Mouse (Mus musculus): ENCODE data around the gene Atp23. TPM values are rescaled to one million over a fixed set of nuclear protein-coding genes. Genes with fewer than 3 reads are reported as not detected.

Gene Atp23
- polyA plus RNA-seq, 1 experiment from 2014 or later: 14.8 TPM

DNA sequence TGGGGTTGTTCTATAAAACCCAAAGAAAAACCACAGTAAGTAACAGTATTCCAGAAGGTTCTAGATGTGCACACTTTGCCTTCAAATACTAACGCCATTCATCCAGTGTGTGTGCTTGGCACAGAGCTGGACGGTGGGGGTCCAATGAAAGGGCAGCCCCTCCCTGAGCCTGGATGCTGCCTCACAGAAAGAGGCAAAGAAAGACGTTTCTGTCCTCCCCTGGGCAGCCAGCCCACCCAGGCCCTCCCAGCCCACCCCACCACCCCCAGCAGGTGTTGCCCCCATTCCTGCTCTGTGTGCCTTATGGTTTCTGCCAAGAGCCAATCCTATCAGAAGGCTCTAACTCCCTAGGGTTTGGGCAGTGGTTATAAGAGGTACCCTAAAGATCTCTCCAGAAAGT is 28.4 kb upstream of the Atp23 start:
- Histone ChIP-seq H3K4me1 (peaks cover 51% of the 10 kb centered on the region), H3K36me3 (no peaks in the 10 kb centered on the region), H3K9ac (no peak overlapping the region), H3K4me3 (no peak overlapping the region), H3K4me2 (replicated peaks) (0 out of 2 replicates have a peak overlapping the region, but pooled peaks have one; percentile 97), H3K9me3 (replicated peaks) (no peaks in the 10 kb centered on the region), H3K27me3 (peaks cover 47% of the 10 kb centered on the region), H3K27ac (no peak overlapping the region)
- no peak for ATAC-seq (ENCODE audit: low FRiP score)
- 27% methylated on average over 3 of the region's 3 CpGs for WGBS

DNA sequence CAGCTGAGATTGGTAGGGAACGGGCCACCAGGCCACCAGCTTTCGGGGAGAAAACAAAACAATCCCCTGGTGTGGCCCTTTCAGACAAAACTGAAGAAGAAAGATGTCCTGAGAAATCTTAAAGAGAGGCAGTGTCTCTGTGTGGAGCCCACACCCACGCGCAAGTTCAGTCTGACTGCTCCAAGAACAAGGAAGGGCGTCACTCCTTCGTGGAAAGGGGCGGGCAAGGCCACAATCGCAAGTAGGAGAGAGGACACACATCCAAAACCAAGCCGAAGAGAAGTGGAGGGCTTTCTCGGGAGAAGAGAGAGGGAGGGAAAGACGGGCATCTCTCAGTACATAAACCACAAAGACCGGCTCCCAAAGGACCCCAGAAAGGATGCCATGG is 27.7 kb upstream of the Atp23 start:
- Histone ChIP-seq H3K27ac (no peak overlapping the region), H3K9ac (peak overlapping the region; percentile 78; the same call in 1 of the 2 replicates), H3K27me3 (peaks cover 47% of the 10 kb centered on the region), H3K9me3 (replicated peaks) (no peaks in the 10 kb centered on the region), H3K4me1 (peaks cover 51% of the 10 kb centered on the region), H3K36me3 (no peaks in the 10 kb centered on the region), H3K4me2 (replicated peaks) (peak overlapping the region; percentile 97), H3K4me3 (peak overlapping the region; percentile 52)
- ATAC-seq (ENCODE audit: low FRiP score): no peak; the same call in 1 of the 2 replicates
- 17% methylated on average over 12 of the region's 12 CpGs for WGBS

DNA sequence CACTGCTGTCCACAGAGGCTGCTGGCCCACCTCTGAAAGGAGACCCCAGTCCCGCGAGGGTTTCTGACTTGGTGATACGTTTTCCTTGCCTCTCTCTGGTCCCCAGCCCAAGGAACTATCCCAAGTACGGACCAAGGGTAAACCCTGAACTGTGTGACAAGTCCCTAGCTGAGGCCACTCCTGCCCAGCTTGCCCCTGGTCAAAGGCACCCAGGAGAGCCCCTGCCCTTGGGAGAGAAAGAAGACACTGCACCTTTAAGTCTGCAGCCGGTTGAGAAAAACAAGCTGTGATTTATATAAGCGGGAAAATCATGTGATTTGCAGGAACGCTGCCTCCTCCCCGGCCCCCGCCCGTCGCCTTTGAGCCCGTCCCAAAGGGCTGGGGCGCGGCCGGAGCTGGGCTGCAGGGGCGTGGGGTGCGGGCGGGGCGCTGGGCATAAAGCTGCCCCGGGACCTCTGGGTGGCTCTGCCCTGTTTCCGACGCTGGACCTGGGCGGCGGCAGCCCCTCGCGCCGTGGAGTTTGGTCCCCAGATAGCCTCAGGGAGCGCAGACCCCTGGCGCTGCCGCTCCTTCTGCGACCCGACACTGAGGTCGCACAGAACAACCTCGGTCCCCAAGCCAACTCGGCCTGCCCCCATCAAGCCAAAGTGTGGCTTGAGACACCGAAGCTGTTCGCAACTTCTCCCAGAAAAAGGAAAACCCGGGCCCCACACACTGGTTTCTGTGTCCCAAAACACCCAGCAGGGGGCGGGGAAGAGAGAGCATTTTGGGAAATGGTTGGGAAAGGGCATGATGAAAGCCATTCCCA is 27.1 kb upstream of the Atp23 start:
- H3K4me1 ChIP-seq: peaks cover 51% of the 10 kb centered on the region

DNA sequence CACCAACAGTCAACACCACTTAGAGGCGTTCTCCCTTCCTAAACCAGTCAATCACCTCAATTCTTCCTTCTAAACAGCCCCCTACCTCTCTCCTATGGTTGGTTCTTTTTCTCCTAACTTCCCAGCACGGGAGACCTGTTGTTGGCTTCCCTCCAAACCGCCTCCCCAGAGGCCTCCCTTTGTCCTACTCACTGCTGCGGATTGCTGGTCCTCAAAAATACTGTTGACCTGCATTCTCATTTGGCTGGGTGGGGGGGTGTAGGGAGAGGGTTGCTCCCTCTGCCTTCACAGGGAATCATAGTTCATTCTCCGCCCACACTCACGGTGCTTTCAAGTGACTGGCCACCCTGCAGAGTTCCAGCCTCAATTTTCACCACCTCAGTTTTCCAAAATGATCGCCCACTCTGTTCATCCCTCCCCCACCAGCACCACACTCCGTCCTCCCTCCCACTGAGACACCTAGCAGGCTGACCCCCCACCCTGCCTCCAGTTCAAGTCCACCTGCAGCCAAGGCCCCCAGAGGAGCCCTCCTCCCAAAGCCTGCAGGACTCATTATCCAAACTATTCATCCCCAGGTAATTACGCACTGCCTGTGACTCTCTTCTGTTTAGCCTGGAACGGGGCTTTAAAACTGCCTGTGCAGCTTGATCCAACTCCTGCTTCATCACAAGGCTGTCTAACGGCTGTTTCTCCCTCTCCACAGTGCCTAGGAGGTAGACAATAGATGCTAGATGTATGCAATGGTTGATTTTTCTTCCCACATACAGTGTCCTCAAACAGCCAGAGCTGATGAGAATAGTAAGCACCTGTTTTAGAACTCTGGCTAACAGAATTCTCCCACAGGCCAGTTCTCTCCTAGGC is 26.2 kb upstream of the Atp23 start:
- Histone ChIP-seq H3K9ac (peak overlapping the region; percentile 78; the same call in 1 of the 2 replicates), H3K9me3 (replicated peaks) (no peaks in the 10 kb centered on the region), H3K4me3 (peak overlapping the region; percentile 52; the same call in 1 of the 2 replicates), H3K4me2 (replicated peaks) (peak overlapping the region; percentile 97), H3K36me3 (no peaks in the 10 kb centered on the region), H3K4me1 (peaks cover 51% of the 10 kb centered on the region), H3K27me3 (peaks cover 47% of the 10 kb centered on the region), H3K27ac (no peak overlapping the region)
- 14% methylated on average over 11 of the region's 11 CpGs for WGBS
- ATAC-seq (ENCODE audit: low FRiP score): peak; percentile 29; the same call in 1 of the 2 replicates

More for the DNA sequence above, 27.1 kb upstream of the Atp23 start:
- no peaks in the 10 kb centered on the region for H3K36me3 ChIP-seq
- H3K9me3 ChIP-seq (replicated peaks): no peaks in the 10 kb centered on the region
- peak overlapping the region; percentile 97 for H3K4me2 ChIP-seq (replicated peaks)
- peak overlapping the region; percentile 78 for H3K9ac ChIP-seq
- no peak overlapping the region for H3K27ac ChIP-seq
- peaks cover 47% of the 10 kb centered on the region for H3K27me3 ChIP-seq
- under 1% methylated on average over 39 of the region's 39 CpGs for WGBS
- peak; percentile 44 for ATAC-seq (ENCODE audit: low FRiP score)
- peak overlapping the region; percentile 52 for H3K4me3 ChIP-seq

DNA sequence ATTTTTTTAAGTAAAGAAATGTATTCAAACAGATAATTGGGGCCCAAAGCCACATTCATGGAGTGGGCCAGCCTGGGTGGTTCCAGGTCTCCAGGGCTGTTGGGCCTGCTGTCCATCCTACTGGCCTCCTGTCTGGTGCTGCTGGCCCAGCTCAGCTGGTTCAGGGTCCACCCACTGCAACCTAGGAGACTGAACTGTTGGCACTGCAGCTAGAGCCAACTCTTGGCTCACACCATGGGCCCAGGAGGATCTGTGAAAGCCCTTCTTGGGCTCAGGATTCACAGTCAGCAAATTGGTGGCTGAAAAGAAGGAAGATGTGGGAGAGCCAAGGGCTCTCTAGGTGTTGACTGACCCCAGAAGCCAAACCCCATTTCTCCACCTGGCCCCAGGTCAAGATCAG is 24.2 kb upstream of the Atp23 start:
- no peak overlapping the region for H3K4me2 ChIP-seq (replicated peaks)
- ATAC-seq (ENCODE audit: low FRiP score): no peak
- H3K9me3 ChIP-seq (replicated peaks): no peaks in the 10 kb centered on the region; the same call in 1 of the 2 replicates
- no peak overlapping the region for H3K4me3 ChIP-seq
- H3K36me3 ChIP-seq: no peaks in the 10 kb centered on the region
- peaks cover 38% of the 10 kb centered on the region for H3K4me1 ChIP-seq
- H3K27me3 ChIP-seq: peaks cover 47% of the 10 kb centered on the region
- no peak overlapping the region for H3K27ac ChIP-seq
- H3K9ac ChIP-seq: no peak overlapping the region

DNA sequence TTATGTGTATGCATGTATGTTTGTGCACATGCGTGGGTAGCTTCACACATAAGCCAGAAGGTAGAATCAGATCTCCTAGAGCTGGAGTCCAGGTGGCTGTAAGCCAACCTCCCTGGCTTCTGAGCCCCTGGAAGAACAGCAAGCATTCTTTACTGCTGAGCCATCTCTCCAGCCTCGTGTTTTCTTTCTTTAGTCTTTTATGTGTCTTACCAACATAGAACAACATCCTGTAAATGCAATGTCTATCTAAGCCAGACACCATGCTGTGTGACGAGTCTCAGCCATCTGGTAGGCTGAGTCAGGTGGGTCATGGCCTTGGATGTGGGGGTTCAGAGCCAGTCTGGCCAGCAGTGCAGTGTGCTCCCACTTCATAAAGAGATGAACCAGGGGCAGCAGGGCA is 22.9 kb upstream of the Atp23 start:
- Histone ChIP-seq H3K36me3 (no peaks in the 10 kb centered on the region), H3K27me3 (peaks cover 37% of the 10 kb centered on the region), H3K4me1 (peaks cover 25% of the 10 kb centered on the region), H3K27ac (no peak overlapping the region), H3K4me2 (replicated peaks) (no peak overlapping the region), H3K9me3 (replicated peaks) (peaks cover 5% of the 10 kb centered on the region), H3K9ac (no peak overlapping the region), H3K4me3 (no peak overlapping the region)
- no peak for ATAC-seq (ENCODE audit: low FRiP score)
- WGBS: 60% methylated on average over 3 of the region's 3 CpGs

DNA sequence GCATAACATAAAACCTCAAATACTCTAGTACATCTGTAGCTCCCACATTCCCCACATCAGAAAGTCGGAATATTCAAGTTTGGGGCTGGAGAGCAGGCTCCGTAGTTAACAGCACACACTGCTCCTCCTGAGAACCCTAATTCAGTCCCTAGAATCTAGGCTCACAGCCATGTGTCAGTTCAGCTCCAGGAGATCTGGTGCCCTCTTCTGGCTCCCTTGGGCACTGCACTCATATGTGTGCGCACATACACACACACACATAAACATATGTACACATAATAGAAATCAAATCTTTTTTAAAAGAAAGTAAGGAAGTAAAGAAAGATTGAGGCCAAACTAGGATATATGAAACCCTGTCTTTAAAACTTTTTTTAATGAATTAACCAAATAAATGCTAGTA is 19.1 kb upstream of the Atp23 start:
- ATAC-seq (ENCODE audit: low FRiP score): no peak
- Histone ChIP-seq H3K9ac (no peak overlapping the region), H3K9me3 (replicated peaks) (peaks cover 5% of the 10 kb centered on the region), H3K27me3 (peaks cover 5% of the 10 kb centered on the region), H3K36me3 (no peaks in the 10 kb centered on the region), H3K4me3 (no peak overlapping the region), H3K4me2 (replicated peaks) (no peak overlapping the region), H3K27ac (no peak overlapping the region), H3K4me1 (no peaks in the 10 kb centered on the region)
- 97% methylated on average over 3 of the region's 3 CpGs for WGBS

DNA sequence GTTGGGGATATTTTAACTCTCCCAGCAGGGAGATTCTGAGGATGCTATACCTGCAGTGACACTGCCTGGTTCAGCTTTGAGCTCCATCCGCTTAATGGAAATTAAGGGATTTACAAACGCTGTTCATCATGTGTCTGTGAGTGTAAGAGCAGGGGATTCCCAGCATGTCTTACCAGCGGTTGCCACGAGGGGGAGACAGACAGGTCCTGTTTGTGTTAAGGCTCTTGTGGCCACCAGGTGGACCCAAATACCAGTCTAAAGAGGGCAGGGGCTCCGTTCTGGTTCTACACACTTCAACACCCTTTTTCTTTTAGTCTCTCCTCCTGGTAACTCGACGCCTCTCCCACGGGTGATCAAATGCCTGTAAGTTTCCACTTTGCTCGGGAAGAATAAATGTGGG is 17.9 kb upstream of the Atp23 start:
- no peak overlapping the region for H3K4me3 ChIP-seq
- H3K9me3 ChIP-seq (replicated peaks): peaks cover 5% of the 10 kb centered on the region
- H3K27ac ChIP-seq: no peak overlapping the region
- H3K27me3 ChIP-seq: peaks cover 5% of the 10 kb centered on the region; the same call in 1 of the 2 replicates
- H3K36me3 ChIP-seq: no peaks in the 10 kb centered on the region
- H3K4me1 ChIP-seq: no peaks in the 10 kb centered on the region
- H3K4me2 ChIP-seq (replicated peaks): no peak overlapping the region
- H3K9ac ChIP-seq: no peak overlapping the region
- WGBS: 5% methylated on average over 9 of the region's 9 CpGs
- ATAC-seq (ENCODE audit: low FRiP score): peak; percentile 70

DNA sequence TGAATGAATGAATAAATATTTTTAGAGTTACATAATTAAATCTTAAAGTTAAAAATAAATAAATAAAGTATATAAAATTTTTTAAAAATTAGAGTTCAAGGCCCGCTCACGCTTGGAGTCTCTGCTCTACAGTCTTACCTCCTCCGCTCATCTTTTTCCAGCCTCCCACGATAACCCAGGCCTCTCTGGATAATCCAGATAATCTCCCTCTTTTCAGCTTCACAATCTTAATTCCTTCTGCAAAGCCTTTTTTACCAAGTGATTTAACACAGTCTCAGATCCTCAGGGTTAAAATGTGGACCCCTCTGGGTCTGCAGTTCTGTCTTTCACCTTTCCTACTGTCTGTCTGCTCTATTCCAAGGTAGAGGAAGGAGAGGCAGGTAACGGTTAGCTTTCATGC is 13.1 kb upstream of the Atp23 start:
- no peak overlapping the region for H3K4me2 ChIP-seq (replicated peaks)
- H3K27me3 ChIP-seq: peaks cover 5% of the 10 kb centered on the region; the same call in 1 of the 2 replicates
- no peak for ATAC-seq (ENCODE audit: low FRiP score)
- no peak overlapping the region for H3K9ac ChIP-seq
- WGBS: 95% methylated on average over 5 of the region's 5 CpGs
- H3K27ac ChIP-seq: no peak overlapping the region
- no peaks in the 10 kb centered on the region for H3K36me3 ChIP-seq
- H3K4me1 ChIP-seq: no peaks in the 10 kb centered on the region
- no peak overlapping the region for H3K4me3 ChIP-seq
- no peaks in the 10 kb centered on the region for H3K9me3 ChIP-seq (replicated peaks)

DNA sequence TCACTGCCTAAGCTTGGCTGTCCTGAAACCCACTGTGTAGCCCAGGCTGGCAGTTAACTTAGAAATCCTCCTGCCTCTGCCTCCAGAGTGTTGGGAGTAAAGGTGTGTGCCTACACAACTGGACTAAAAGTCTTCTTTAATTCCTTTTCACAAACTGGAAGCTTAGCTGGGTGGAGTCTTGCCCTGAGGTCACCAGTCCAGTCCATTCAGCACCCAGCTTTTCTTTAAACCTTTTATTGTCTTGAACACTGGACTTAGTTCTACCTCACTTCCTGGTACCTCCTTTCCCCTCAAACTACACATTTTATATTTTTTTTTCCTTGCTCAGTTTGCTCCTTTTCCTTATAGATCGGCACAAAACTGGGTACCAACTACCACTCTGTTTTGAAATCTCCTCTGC is 10.3 kb upstream of the Atp23 start:
- H3K4me3 ChIP-seq: no peak overlapping the region
- no peak for ATAC-seq (ENCODE audit: low FRiP score)
- H3K9me3 ChIP-seq (replicated peaks): no peaks in the 10 kb centered on the region
- no peaks in the 10 kb centered on the region for H3K36me3 ChIP-seq
- WGBS: 86% methylated on average over 1 of the region's 1 CpGs
- no peaks in the 10 kb centered on the region for H3K27me3 ChIP-seq
- H3K4me2 ChIP-seq (replicated peaks): no peak overlapping the region
- no peak overlapping the region for H3K27ac ChIP-seq
- H3K4me1 ChIP-seq: no peaks in the 10 kb centered on the region
- H3K9ac ChIP-seq: no peak overlapping the region

DNA sequence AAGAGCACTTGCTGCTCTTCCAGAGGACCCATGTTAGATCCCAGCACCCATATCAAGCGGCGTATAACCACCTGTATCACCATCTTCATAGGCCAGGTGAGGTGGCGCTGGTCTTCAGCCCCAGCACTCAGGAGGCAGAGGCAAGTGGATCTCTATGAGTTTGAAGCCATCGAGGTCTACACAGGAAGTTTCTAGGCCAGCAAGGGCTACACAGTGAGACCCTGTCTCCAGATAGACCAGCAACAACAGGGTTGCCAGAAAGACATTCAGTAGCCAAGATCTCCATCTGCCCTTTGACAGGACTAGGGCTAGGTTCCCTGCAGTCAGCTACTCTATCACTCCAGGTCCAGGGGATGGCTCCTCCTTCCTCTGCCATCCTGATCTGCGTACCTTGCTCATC is 5.7 kb upstream of the Atp23 start:
- ATAC-seq (ENCODE audit: low FRiP score): no peak
- Histone ChIP-seq H3K9me3 (replicated peaks) (no peaks in the 10 kb centered on the region), H3K4me1 (no peaks in the 10 kb centered on the region), H3K27me3 (no peaks in the 10 kb centered on the region), H3K9ac (no peak overlapping the region), H3K27ac (no peak overlapping the region), H3K36me3 (no peaks in the 10 kb centered on the region), H3K4me2 (replicated peaks) (no peak overlapping the region), H3K4me3 (no peak overlapping the region)
- WGBS: 92% methylated on average over 5 of the region's 5 CpGs

DNA sequence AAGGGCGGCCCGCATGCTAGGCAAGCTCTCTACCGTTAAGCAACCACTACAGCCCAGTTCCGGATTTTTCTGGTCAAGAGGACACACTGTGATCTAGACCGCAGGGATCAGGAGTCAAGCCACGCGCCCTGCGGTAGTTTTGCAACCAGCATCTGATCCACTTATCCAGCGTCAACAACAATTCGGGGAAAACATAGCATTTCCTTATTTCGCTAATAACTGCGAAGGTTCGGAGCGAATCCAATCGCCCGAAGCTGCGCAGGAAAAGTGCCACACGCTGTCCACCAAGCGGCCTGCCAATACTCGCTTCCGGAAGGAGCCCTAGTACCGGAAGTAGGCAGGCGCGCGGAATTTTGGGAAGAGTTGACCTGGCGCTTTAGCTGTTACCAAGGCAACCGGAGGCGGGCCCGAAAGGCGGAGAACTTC is 4.5 kb upstream of the Atp23 start:
- ATAC-seq (ENCODE audit: low FRiP score): peak; percentile 82

More for the DNA sequence above, 4.5 kb upstream of the Atp23 start:
- peak overlapping the region; percentile 82 for H3K27ac ChIP-seq
- peaks cover 5% of the 10 kb centered on the region for H3K4me1 ChIP-seq
- H3K27me3 ChIP-seq: no peaks in the 10 kb centered on the region
- H3K9me3 ChIP-seq (replicated peaks): no peaks in the 10 kb centered on the region
- H3K9ac ChIP-seq: peak overlapping the region; percentile 57
- WGBS: 1% methylated on average over 30 of the region's 30 CpGs
- no peaks in the 10 kb centered on the region for H3K36me3 ChIP-seq
- peak overlapping the region; percentile 61 for H3K4me2 ChIP-seq (replicated peaks)
- H3K4me3 ChIP-seq: peak overlapping the region; percentile 40

All from hindbrain, embryonic 12.5 days (tissue).